Mouse (Mus musculus) layer of hippocampus, postnatal 14 days (tissue): ENCODE data around the gene Glipr2. TPM values are rescaled to one million over a fixed set of nuclear protein-coding genes. Genes with fewer than 3 reads are reported as not detected.

ENCODE experiments used
- DNase-seq, 2 experiments: peaks; one replicate each; pipeline ENCODE4 v3.0.0; 2021 to 2022; ENCODE audit warnings: low spot score in 2 of 2, mixed read lengths in 1 of 2
- total RNA-seq, 2 experiments: library from RNA; stranded (reverse); gene quantifications; 2 replicates each; pipeline ENCODE4 v1.2.3; 2021

Glipr2 gene
- total RNA-seq, 2 experiments from 2014 or later = 1.6 to 1.7 TPM

- no peak for DNase-seq
Observed at GRCm38 (mm10) chr4:43970393-43971330, 13.5 kb downstream of the Glipr2 start.

GRCm38 (mm10) chr4:43971541-43972136 is 14.4 kb downstream of the Glipr2 start:
- no peak for DNase-seq

GRCm38 (mm10) chr4:43972137-43972591 is 15.0 kb downstream of the Glipr2 start:
- DNase-seq = no peak

- DNase-seq = peak; percentile 57 to 72
Observed at GRCm38 (mm10) chr4:43973526-43973981, 16.4 kb downstream of the Glipr2 start.

GRCm38 (mm10) chr4:43974914-43975616 is 17.9 kb downstream of the Glipr2 start:
- no peak for DNase-seq

GRCm38 (mm10) chr4:43976223-43976740 is 19.1 kb downstream of the Glipr2 start:
- DNase-seq = no peak

GRCm38 (mm10) chr4:43978521-43979443 is 21.6 kb downstream of the Glipr2 start:
- no peak for DNase-seq

GRCm38 (mm10) chr4:43979746-43980145 is 22.5 kb downstream of the Glipr2 start:
- peak; percentile 86 to 91 for DNase-seq

- no peak for DNase-seq
Observed at GRCm38 (mm10) chr4:43980236-43980635, 23.0 kb downstream of the Glipr2 start.

- DNase-seq = no peak
Observed at GRCm38 (mm10) chr4:43980846-43981245, 23.6 kb downstream of the Glipr2 start.

- no peak for DNase-seq
Observed at GRCm38 (mm10) chr4:43981251-43981650, 24.1 kb downstream of the Glipr2 start.

GRCm38 (mm10) chr4:43982053-43982732 is 25.0 kb downstream of the Glipr2 start:
- DNase-seq = peak; percentile 92 to 94

GRCm38 (mm10) chr4:43983181-43983580 is 26.0 kb downstream of the Glipr2 start, which contains the start of gene Ccin:
Gene Ccin, plus strand, starts transcription at chr4:43983483.
- DNase-seq = no peak

GRCm38 (mm10) chr4:43983756-43984155 is 26.6 kb downstream of the Glipr2 start:
- no peak for DNase-seq

- no peak for DNase-seq
Observed at GRCm38 (mm10) chr4:43984326-43984725, 27.1 kb downstream of the Glipr2 start.

GRCm38 (mm10) chr4:43988976-43989375 is 31.8 kb downstream of the Glipr2 start:
- no peak for DNase-seq

- DNase-seq = no peak
Observed at GRCm38 (mm10) chr4:43993072-43993471, 35.9 kb downstream of the Glipr2 start.

- DNase-seq = no peak
Observed at GRCm38 (mm10) chr4:43994342-43994741, 37.1 kb downstream of the Glipr2 start.

- DNase-seq = no peak
Observed at GRCm38 (mm10) chr4:44003622-44004021, 46.4 kb downstream of the Glipr2 start.
